Mouse (Mus musculus) cortical plate, adult 2 months (tissue): Measurements from ENCODE around the gene Imp3. TPM values are rescaled to one million over a fixed set of nuclear protein-coding genes. Genes with fewer than 3 reads are reported as not detected.
A peak's percentile ranks its signal among the peaks of the same experiment; 100 is the strongest.
"Not testable (repeated sequence)": the region's sequence is repeated elsewhere in the genome, so short reads cannot be mapped to it uniquely, and the experiment has no call there.

Experiments
- H3K27ac ChIP-seq: fragments of 200-500 bp; 2 replicates; pipeline ENCODE4 v1.5.1; 2012; ENCODE audit warnings: low read length, control low read depth, inconsistent platforms; ENCODE audit not compliant: insufficient read depth
- H3K4me1 ChIP-seq: fragments of 200-500 bp; 2 replicates; pipeline ENCODE4 v1.6.1; 2011; ENCODE audit warnings: low read length; ENCODE audit not compliant: control insufficient read depth, insufficient read depth
- H3K4me3 ChIP-seq: fragments of 200-500 bp; 2 replicates; pipeline ENCODE4 v1.5.1; 2011; ENCODE audit warnings: mild to moderate bottlenecking, low read length, control low read depth; ENCODE audit not compliant: insufficient read depth
- CTCF ChIP-seq: fragments of 200-500 bp; IDR thresholded peaks from 2 replicates; pipeline ENCODE4 v1.5.1; 2011; ENCODE audit warnings: mild to moderate bottlenecking, control low read depth, low read length; ENCODE audit not compliant: insufficient read depth; ENCODE audit errors: extremely low read depth
- POLR2A ChIP-seq: fragments of 200-500 bp; IDR thresholded peaks from 2 replicates; pipeline ENCODE4 v1.6.1; 2011; ENCODE audit warnings: mild to moderate bottlenecking, low read length, control low read depth; ENCODE audit not compliant: insufficient read depth; ENCODE audit errors: extremely low read depth
- polyA plus RNA-seq: library from polyadenylated mRNA; depleted of rRNA; stranded (reverse); fragments of >200 nt; gene quantifications from 2 replicates; pipeline ENCODE4 v1.2.3, GENCODE M21; 2012

Imp3 gene
- polyA plus RNA-seq, 1 experiment, result 84.9 TPM

- no peak overlapping the region for H3K27ac ChIP-seq
- no peak for TF ChIP-seq CTCF
- TF ChIP-seq POLR2A, result no peak
These were observed 37.2 kb upstream of the Imp3 start for GRCm38 (mm10) chr9:56900060-56900459.

DNA sequence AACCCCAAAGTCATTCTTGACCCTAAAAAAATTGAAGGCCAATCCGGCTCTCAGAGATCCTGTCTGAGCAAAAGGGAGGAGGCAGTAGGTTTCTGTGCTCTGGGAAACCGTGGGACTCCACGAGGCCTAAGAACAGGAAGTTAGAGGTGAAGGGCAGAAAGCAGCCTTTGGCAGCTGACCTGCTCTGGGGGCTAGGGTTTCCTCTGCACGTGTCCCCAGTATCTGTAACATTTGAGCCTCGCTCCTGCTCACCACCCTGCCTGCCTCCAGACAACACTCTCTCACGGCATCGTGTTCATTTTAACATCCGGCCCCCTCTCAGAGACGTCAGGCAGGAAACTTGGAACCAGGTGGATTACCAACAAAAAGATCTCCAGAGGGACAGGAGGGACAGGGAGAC, 36.7 kb upstream of the Imp3 start:
- H3K4me1 ChIP-seq, result no peaks in the 10 kb centered on the region; the same call in 1 of the 2 replicates
- TF ChIP-seq POLR2A (no peak), CTCF (no peak)
- no peak overlapping the region for H3K4me3 ChIP-seq
- peak overlapping the region; percentile 95 for H3K27ac ChIP-seq

More at GRCm38 (mm10) chr9:56900060-56900459, 37.2 kb upstream of the Imp3 start:
- no peak overlapping the region for H3K4me3 ChIP-seq
- H3K4me1 ChIP-seq, result no peaks in the 10 kb centered on the region; the same call in 1 of the 2 replicates

- Histone ChIP-seq H3K27ac (peak overlapping the region; percentile 95), H3K4me3 (no peak overlapping the region), H3K4me1 (no peaks in the 10 kb centered on the region)
- TF ChIP-seq POLR2A, result no peak
- no peak for TF ChIP-seq CTCF
These were observed 36.1 kb upstream of the Imp3 start for GRCm38 (mm10) chr9:56901187-56901586.

- Histone ChIP-seq H3K4me1 (no peaks in the 10 kb centered on the region), H3K27ac (no peak overlapping the region), H3K4me3 (no peak overlapping the region)
- TF ChIP-seq POLR2A (no peak), CTCF (no peak)
These were observed 33.6 kb upstream of the Imp3 start for GRCm38 (mm10) chr9:56903662-56904061.

- no peak for TF ChIP-seq POLR2A
- H3K27ac ChIP-seq, result no peak overlapping the region
- H3K4me1 ChIP-seq, result no peaks in the 10 kb centered on the region
- H3K4me3 ChIP-seq, result no peak overlapping the region
These were observed 29.7 kb upstream of the Imp3 start for GRCm38 (mm10) chr9:56907549-56907948.

DNA sequence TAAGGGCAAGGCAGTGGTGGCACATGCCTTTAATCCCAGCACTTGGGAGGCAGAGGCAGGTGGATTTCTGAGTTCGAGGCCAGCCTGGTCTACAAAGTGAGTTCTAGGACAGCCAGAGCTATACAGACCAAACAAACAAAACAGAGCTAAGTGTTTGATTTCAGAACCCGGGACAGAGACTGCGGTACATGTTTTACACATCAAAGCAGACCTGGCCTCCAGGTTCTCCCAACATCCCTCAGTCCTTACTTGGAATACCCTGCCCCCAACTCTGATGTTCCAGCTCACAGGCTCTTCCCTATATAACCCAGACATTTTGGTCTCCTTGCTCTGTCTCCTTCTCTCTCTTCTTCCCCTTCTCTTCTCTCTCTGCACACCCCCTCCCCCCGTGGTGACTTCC, 27.3 kb upstream of the Imp3 start:
- H3K27ac ChIP-seq, H3K4me3 ChIP-seq, H3K4me1 ChIP-seq: not testable (repeated sequence)

GRCm38 (mm10) chr9:56911017-56911416, 26.3 kb upstream of the Imp3 start:
- Histone ChIP-seq H3K4me3 (no peak overlapping the region), H3K4me1 (no peaks in the 10 kb centered on the region), H3K27ac (no peak overlapping the region)
- TF ChIP-seq CTCF, result no peak
- TF ChIP-seq POLR2A, result no peak

- Histone ChIP-seq H3K27ac (no peak overlapping the region), H3K4me1 (no peaks in the 10 kb centered on the region), H3K4me3 (no peak overlapping the region)
- TF ChIP-seq CTCF (no peak), POLR2A (no peak)
These were observed 23.3 kb upstream of the Imp3 start for GRCm38 (mm10) chr9:56913991-56914390.

DNA sequence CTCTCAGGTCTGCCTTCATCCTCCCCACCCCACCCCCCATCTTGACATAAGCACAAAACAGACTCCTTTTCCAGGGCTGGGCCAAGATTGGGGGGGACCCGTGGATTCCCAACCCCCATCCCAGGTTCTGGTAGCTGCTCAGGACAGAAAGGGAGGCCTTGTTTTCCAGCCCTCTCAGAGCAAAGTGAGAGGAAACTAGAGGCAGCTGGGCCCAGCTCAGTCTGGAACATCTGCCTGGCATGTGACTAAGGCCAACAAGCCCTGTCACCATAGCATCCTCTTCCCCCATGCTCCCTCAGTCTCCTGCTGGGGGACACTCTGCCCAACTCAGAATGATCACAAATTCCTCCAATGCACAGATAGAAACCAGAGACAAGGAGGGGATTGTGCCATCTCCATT, 22.2 kb upstream of the Imp3 start:
- Histone ChIP-seq H3K27ac (peak overlapping the region; percentile 72; the same call in 1 of the 2 replicates), H3K4me3 (no peak overlapping the region), H3K4me1 (no peaks in the 10 kb centered on the region)
- no peak for TF ChIP-seq POLR2A
- no peak for TF ChIP-seq CTCF

DNA sequence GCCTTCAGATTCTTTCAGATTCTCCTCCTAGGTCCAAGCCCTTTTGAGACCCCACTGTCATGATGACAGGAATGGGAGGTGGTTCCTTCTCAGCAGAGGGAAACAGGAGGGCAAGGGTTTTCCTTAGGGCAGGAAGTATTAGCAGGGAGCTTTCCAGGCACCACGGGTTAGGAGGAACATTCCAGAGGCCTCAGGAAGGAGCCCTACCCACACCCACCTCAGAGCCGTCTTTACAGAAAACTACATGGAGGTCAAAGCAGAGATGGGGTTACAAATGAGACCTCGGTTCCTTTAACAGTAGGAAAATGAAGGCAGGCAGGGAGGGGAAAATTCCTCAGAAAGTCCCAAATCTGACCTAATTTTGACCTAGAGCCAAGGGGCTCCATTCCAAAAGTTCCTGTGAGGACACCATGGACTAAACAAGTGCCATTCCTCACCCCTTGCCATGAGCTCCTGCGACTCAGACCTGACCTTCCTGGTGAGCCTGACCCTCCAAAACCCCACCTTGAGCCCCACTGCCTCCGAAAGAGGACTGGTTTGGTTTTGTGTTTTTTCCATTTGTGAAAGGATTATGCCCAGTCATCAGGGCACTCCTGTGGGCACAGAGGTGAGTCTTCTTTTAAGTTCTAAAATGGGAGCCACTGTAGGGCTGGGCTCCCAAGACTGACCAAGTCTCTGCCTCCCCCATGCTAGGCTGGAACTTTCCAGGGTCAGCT, 21.4 kb upstream of the Imp3 start:
- Histone ChIP-seq H3K27ac (peak overlapping the region; percentile 72; the same call in 1 of the 2 replicates), H3K4me3 (no peak overlapping the region), H3K4me1 (no peaks in the 10 kb centered on the region)
- TF ChIP-seq POLR2A (no peak), CTCF (no peak)
